Mouse (Mus musculus) lung, postnatal 4 days (tissue): ENCODE measurements at regions not wholly inside any gene's neighbourhood (a gene's known extent, or its start where the extent isn't known, plus 50 kb on each side); places are given as distances from the start of the nearest gene placed in this dataset.
"Not testable (repeated sequence)": the region's sequence is repeated elsewhere in the genome, so short reads cannot be mapped to it uniquely, and the experiment has no call there.

Experiments used
- DNase-seq, 2 experiments: peaks; one replicate each; pipeline ENCODE4 v3.0.0; 2021

DNA sequence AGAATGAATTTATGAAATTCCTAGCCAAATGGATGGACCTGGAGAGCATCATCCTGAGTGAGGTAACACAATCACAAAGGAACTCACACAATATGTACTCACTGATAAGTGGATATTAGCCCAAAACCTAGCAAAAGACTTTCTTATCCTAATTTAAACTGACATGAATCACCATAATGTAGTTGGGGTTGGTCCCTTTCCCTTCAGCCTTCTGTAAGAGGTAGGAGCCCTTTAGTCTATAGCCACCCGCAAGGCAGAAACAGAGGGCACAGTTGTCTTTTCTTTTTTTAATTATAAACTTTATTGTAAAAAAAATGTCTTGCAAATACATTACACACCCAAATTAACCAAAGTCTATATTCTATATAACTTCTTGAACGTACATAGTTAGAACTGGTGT lies 81.3 kb downstream of the Ogfrl1 start:
- DNase-seq: not testable (repeated sequence)

DNA sequence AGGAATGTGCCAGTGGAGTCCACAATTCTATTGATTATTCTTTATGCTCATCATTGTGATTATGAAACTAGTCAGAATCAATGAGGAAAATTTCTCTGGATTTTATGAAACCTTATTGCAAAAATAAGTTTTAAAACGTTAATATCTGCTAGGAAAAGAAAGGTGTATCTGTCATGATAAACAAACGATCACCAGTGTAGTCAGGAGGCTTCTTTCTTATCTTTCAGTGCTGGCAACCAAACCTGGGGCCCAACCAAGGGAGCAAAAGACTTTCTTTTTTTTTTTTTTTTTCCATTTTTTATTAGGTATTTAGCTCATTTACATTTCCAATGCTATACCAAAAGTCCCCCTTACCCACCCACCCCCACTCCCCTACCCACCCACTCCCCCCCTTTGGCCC lies 82.7 kb downstream of the Ogfrl1 start:
- not testable (repeated sequence) for DNase-seq

DNA sequence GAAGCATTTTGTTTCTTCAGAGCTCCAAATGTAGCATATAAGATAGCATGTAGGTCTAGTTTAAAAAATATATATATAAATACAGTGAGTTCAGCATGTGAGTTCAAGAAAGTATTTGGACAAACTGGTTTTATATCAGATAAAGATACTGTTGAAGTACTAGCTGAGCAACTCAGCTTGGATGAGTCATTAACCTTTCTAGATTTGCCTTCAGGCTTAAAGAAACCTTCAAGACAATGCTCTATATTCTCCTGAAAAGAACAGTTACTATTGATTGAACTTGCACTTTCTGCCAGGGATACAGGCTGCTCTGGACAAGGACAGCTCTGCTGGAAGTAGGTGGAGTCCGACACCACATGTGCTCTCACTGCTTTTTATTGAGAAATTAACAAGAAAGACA lies 104.9 kb downstream of the Ogfrl1 start:
- DNase-seq: no peak

DNA sequence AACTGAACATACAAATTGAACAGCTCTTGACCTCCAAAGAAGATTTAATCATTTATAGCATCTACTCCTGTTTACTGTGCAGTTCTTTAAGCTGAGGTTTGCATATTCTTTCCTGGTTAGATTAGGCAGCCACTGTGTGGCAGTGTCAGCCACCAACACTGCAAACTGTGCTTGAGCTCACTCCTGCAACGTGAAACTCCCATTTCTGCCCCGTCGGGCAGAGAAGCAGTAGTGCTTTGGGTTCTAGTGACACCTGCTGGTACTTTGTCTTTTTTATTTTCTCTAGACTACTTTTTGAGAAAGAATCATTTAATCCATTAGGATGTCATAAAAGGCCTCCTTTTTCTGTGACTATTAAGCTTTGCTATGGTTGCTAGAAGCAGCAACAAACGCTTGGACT lies 110.8 kb downstream of the Ogfrl1 start:
- DNase-seq: peak; percentile 62 to 67

DNA sequence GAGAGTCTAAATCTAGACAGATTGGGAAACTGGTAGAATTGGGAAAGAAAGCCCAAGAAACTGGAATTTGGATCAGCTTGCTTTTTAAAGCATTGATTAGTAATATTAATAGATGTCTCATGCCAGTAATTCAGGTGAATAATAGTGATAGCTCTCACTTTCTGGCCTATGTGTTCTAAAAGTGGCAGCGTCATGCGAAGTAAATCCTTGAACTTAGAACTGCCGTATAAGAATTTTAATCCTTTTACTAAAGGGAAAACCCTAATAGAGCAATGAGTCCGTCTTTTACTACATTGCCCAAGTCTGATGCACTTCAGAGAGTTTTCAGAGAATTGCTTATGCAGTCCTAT lies 114.7 kb downstream of the Ogfrl1 start:
- DNase-seq: no peak

DNA sequence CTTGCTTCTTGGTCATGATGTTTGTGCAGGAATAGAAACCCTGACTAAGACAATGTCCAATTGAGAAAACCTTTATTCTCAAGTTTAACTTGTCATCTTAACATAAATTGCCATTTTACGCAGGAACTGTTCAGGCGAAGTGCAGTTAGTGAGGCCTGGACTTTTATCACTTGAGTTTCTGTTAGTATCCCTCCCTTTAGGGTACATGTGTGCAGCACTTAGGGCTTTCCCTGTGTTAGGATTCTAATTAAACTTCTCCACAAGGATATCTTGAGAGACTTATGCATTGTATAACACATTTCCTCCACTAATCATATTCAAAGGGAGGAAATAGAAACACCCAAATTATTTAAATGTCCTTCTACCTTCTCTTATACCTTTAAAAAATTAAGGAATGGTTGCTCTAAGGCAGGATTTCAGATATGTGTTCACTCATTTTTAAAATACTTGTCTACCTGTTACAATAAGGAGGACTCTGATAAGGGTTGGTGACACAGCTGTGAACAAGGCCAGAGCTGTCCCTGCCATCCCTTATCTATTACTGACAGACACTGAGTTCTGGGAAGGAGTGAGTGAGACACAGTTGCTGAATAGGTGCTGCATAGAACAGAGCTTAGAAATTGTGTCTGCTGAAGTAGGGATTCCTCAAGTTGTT lies 115.2 kb downstream of the Ogfrl1 start:
- DNase-seq: no peak

DNA sequence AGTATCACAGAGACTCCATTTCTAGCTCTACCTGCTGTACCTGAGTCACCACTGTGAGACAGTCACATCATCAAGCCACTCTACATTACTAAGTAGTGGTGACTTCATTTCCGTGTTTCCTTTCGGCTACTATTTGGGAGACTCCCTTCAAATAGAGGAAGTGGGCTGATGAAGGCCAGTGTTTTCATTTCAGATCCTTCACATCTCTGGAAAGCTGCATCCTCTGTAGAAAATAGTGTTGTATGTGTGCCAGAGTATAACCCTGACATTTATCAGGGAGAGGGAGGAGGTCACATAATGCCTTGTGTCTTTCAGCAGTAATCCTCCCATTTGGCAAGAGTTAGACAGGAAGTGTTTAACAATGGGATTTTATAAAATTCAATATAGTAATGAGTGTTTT lies 117.7 kb downstream of the Ogfrl1 start:
- no peak for DNase-seq

DNA sequence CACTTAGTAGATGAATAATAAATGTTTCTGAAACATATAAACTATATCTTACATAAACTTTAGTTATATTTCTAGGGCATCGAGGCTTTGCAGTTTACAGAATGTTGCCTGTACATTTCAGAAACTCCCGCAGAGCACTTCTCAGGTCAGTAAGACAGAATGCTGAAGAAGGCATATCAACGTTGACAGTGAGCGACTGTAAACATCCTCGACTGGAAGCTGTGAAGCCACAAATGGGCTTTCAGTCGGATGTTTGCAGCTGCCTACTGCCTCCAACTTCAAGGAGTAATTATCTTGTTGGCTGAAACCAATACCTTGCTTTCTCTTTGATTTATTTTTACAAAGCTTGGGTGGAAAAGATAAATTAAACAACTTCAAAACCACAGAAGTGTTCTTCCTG lies 125.5 kb downstream of the Ogfrl1 start:
- DNase-seq: peak in 1 of 2 experiments; percentile 43

DNA sequence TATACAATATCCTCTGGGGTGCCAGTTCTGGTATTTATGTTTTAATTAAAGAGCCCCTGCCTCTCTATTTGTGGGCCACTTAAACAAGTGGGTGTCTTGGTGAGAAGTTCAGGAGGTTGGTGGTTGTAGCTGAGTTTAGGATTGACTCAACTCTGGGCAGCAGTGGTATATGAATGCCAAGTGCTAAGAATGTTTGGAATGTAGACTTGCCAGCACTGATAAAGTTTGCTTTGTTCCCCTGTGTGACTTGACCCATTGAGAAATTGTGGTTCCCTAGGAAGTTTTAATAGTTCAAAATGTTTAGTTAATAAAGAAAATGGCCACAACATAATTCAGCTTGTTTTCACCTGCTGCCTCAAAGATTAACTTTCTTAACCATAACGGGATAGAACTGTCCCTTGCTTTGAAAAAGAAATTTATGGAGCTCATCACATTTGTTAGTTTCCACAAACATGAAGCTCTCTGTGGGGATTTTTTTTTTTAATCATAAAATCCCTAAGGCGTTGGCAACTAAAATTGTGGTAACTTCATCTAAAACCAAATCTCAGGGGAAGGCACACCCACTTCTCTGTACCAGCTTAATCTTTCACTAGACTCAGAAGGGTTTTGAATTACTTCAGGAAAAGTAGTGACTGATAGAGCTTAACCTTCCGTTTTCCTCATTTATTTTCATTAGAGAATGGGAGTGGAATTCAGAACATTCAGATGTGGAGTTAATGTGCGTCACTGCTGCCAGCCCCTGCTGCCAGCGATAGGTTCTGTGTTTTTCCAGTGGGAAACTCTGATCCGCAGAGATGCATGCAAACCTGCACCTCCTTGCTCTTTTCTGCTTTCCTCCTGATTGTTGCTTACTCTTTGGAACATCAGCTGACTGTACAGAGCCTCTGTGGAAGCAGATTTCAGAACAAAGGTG lies 126.4 kb downstream of the Ogfrl1 start:
- DNase-seq: peak; percentile 36 to 57

DNA sequence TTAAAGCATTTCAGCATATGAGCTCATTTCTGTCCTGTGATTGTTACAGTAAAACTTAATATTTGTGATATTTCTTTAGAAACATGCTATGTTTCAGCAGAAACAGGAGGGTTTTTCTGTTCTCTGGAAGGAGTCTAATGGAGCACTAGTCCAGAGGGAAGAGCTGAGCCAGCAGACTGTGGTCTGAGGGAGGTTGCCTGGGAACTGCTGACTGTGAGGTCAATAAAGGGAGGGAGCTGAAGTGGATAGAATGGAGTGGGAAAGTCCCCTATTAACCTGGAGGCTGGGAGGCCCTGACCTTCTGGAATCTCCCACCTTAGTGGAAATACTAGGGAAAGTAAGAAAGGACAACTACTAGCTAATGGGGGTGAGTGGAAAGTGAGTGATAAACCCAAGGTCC lies 129.5 kb downstream of the Ogfrl1 start:
- no peak for DNase-seq

DNA sequence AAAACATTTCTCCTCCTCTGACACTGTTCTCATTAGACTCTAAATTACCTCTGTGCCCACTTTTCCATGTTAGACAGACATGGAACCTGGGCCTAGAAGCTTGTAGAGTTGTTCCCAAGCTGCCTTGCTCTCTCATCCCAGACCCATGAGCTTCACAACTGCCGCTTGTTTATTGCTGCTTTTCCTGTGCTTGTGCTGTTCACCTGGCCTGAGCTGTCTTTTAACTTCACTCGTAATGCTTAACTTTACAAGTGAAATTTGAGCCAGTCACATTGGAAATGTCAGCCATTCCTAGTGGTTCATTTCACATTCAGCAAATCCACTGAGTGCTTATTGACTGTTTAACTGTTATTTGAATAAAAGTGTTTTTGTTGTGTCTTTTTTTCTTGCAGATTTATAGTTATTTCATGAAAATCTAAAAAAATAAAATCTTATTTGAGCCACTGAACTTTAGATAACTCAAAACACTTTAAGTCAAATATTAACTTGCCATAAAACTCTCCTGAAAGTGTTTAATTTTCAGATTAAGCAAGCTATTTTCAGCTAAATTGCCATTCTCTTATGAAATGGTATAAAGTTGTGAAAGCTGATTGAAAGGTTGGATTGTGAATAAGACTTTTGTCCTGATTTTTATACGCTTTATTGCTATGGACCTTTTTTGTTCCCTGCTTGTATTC lies 131.9 kb downstream of the Ogfrl1 start:
- DNase-seq: no peak

DNA sequence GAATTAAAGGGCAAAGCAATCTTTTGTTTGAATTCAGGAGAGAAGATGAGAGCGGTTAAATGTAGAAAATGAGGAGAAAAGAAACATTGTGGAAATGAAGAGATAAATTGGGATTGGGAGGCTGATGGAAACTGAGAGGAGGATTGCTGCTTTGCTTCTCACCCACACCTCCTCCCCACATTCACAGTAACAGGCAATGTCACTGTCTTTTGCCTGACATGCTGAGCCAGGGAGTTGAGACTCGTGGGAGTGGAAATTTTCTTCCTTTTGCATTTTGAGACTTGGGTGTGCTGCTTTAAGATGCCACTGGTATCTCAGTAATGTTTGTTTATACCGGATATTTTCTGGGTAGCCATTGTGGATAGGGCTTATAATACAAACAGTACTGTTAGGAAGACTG lies 133.3 kb downstream of the Ogfrl1 start:
- DNase-seq: no peak

DNA sequence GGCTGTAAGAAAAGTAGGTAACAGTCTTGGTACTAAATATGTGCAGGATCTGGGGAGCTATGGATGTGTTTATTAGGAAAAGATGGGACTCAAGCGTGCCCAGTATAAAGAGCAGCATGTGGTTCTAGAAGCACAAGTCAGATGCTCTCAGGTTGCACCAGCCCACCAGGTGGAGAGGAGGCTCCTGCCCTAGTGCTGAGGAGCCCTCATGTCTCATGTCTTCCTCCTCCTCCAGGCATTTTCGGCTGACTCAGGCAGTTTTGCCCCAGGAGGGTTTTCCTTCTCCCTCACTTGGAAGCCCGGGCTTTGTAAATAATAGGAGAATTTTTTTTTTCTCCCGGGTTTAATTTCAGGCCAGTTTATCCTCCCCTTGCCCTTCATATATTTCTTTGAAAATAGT lies 133.8 kb downstream of the Ogfrl1 start:
- no peak for DNase-seq

DNA sequence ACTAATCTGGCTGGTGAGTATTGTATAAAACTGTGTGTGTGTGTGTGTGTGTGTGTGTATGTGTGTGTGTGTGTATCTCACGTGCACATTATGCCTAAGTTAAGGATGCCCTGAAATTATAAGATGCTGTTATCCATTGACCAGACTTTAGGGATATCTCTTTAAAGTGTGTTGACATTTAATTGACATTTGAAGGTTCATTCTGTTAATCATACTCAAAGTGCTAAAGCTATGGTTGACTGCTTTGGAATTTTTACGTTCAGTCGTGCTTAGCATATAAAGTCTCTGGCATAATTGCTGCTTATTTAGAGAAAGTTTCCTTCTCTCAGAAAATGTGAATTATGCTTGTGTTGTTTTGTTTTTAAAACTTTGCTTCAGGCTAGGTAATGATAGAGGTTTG lies 135.9 kb downstream of the Ogfrl1 start:
- DNase-seq: no peak

DNA sequence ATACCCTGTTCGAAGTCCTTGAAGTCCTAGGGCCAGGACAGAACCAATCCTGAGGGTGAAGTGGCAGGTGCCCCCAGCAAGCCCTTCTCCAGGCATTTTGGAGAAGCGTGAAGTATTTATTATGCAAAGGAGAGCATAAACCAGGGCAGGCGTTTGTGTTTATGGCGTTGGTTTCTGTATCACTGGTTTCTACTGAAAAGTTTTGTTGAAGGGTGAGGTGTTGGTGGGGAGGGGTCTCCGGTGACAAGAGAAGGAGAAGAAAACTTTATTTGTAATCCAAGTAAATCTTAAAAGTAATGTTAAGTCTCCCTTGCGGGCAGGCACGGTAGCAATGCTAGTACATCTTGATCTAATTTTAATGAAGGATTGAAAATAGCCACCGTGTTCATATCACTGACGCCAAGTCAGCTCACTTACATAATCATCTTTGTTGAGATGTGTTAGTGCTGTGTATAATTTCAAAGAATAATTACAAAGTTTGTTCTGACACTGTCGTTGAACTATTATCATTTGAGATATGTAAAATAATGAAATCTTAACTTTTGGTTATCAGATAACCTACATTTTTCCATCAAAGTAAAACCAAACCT lies 140.2 kb downstream of the Ogfrl1 start:
- no peak for DNase-seq

DNA sequence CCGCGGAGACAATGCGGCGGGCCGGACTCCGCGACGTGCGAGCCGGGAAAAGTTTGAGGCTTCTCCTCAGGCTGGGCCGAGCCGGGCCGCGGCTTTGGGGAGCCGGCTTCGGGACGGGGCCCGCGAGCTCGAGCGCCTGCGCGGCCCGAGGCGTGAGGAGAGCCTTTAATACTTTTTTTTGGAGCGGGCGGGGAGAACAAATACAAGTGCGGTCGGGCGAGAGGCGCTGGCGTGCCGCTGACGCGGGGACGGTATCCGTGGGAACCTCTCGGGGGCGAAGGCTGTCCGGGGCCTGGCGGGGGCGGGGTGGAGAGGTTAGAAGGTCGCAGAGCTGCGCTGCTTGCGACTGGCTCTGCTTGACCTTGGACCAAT lies 141.0 kb downstream of the Ogfrl1 start:
- peak; percentile 83 to 86 for DNase-seq

DNA sequence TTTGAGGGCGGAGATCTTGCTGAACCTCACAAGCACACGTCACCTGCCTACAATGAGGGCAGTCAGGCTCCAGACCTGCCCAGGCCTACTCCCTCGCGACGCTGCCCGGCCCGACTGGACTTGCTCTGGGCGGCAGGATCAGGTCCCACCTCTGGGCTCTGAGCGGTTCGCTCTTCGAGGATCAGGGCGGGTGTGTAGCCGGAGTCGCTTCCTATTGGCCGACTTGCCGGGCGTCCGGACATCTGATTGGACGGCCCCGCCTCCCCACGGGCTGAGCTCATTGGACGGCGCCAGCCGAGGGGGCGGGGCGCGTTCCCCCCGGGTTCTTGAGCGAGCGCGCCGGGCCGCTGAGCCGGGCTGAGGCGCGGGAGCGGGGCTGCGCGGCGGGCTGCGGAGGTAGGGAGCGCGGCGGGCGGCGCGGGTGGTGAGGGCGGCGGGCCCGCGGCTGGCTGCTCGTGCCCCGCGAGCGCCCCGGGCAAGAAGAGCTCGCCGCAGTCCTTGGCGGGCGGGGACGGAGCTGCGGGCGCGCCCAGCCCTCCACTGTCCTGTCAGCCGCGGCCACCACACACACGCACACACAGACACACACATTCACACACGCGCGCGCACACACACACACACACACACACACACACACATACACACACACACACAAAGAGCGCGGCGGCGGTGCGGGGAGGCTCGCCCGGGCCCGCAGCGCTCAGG lies 141.5 kb downstream of the Ogfrl1 start:
- peak; percentile 97 to 99 for DNase-seq

DNA sequence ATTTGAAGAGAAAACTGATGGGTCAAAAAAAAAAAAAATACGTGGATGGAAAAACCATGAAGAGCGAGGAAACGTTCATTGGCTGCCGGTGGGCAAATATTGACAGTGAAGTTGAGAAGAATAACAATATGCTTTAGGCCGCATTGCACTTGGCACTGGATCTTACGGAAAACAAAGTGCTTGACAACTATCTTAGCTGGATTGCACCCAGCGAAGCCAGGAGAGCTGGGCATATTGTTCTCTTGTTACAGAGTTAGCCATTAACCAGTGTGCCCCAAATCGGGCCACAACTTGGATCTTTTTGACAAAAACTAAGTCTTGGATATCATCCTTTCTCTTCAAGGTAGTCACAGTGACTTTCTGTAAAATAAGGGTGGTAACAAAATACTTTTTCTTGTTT lies 143.3 kb downstream of the Ogfrl1 start:
- DNase-seq: no peak

DNA sequence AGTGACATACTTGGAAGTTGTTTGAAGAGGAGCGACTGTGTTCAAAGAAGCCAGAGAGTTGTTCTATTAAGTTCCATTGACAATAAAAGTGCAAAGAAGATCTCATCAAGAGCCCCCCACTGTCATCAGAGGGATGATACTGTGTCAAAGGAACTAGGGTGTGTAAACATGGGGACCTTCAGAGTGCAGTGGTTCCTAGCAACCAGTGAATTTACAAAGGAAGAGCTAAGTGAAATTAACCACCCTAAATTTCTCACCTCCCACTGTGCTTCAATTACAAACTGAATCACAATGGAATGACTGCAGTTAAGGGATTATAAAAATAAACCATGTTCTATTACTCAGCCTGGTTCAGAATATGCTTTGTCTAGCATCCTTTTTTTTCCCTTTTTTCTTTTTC lies 129.5 kb upstream of the 4933415F23Rik start:
- DNase-seq: no peak

DNA sequence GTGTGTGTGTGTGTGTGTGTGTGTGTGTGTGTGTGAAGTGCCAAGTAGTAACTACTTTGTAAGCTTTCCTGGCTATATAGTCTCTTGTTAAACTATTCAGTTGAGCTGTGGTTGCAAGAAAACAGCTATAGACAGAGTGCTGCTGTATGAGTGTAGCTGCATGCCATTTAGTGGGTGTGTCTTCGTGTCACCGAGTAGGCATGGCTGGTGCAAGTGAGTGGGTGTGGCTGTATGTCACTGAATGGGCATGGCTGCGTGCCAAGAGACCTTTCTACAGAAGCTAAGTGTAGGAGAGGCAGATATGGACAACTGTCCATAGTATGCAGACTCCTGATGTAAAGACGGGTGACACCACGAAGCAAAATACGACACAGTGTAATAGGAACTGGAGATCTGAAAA lies 126.4 kb upstream of the 4933415F23Rik start:
- DNase-seq: peak; percentile 25 to 34

DNA sequence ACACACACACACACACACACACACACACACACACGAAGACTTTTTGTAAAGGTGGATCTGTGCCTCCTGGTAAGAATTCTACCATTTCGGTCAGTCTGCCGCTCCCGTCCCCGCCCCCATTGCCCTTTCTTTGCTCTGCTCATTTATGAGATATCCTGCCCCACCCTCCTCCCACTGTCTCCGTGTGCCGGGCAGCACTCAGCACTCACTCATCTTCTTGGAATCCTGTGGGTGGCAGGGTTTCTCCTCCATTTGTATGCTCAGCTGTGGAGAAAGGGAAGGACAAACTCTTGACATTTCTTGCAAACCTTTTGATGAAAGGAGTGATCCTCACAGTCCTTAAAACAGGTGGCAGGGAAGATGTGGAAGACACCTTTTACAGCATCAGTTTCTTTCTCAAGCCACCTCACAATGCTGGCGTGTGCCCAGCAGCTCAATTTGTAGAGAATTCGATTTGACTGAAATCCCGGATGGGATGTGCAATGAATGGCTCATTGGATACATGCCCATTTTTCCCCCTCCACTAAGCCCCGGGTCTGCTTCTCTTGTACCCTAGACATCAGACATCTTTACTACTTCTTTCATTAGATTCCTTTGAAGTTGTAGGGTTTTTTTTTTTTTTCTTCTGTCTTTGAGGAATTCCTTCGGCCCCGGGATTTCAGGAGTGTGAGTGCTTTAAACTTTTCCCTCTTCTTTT lies 112.6 kb upstream of the 4933415F23Rik start:
- peak; percentile 39 to 50 for DNase-seq

DNA sequence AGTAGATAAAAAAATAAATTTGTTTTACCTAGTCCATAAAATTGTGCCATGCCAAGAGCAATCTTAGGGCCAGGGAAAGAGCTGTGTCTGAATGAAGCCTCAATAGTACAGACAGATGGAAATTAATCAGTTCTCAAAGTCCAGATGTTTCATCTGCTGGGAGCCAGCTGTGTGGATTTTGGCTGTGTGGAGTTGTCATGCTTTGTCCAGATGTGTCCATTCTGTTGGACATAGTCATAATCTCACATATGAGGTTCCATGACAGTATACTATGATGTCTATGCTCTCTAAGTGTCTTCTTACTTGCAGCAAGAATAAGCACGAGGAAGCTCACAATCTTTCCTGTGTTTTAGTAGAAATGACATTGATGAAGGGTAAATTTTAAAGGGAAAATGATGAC lies 105.8 kb upstream of the 4933415F23Rik start:
- no peak for DNase-seq
